Mouse (Mus musculus) forebrain, embryonic 12.5 days (tissue): Measurements from ENCODE around the gene Alox5. TPM values are rescaled to one million over a fixed set of nuclear protein-coding genes. Genes with fewer than 3 reads are reported as not detected.
"Not testable (repeated sequence)": the region's sequence is repeated elsewhere in the genome, so short reads cannot be mapped to it uniquely, and the experiment has no call there.

Experiments
- ATAC-seq: fragments of 200-750 bp; cut with Nextera tagmentation; 2 replicates; pipeline ENCODE4 v1.8.0; 2017; ENCODE audit warnings: moderate TSS enrichment; ENCODE audit not compliant: low FRiP score
- H3K27ac ChIP-seq: fragments of 300-500 bp; sonication (generic); 2 replicates; pipeline ENCODE4 v1.5.1; 2016; ENCODE audit warnings: mild to moderate bottlenecking
- H3K27me3 ChIP-seq: fragments of 300-500 bp; sonication (generic); 2 replicates; pipeline ENCODE4 v1.6.1; 2016; ENCODE audit warnings: mild to moderate bottlenecking
- H3K36me3 ChIP-seq: fragments of 300-500 bp; sonication (generic); replicated peaks from 2 replicates; pipeline ENCODE4 v1.6.1; 2016; ENCODE audit warnings: mild to moderate bottlenecking
- H3K4me1 ChIP-seq: fragments of 300-500 bp; sonication (generic); 2 replicates; pipeline ENCODE4 v1.6.1; 2016
- H3K4me2 ChIP-seq: fragments of 300-500 bp; sonication (generic); 2 replicates; pipeline ENCODE4 v1.6.1; 2016; ENCODE audit warnings: mild to moderate bottlenecking, moderate library complexity
- H3K4me3 ChIP-seq: fragments of 300-500 bp; sonication (generic); replicated peaks from 2 replicates; pipeline ENCODE4 v1.5.1; 2016; ENCODE audit warnings: mild to moderate bottlenecking
- H3K9ac ChIP-seq: fragments of 300-500 bp; sonication (generic); 2 replicates; pipeline ENCODE4 v1.6.1; 2016; ENCODE audit warnings: mild to moderate bottlenecking
- H3K9me3 ChIP-seq: fragments of 300-500 bp; sonication (generic); 2 replicates; pipeline ENCODE4 v1.6.1; 2016
- WGBS: fragments of 180-500 bp; shearing (Covaris S2); methylation state at CpG from one replicate; pipeline ENCODE4 v1.1.7; 2016; 5-methylcytosine and 5-hydroxymethylcytosine counted together
- polyA plus RNA-seq: library from polyadenylated mRNA; unstranded; fragments of >200 nt; fragmentation: Nextera tagmentation; extraction: Ambion mirVana; gene quantifications from 2 replicates; pipeline ENCODE4 v1.2.1, GENCODE M21; 2016

Gene Alox5
- 0.29 and 0.53 TPM in 2 replicates for polyA plus RNA-seq

DNA sequence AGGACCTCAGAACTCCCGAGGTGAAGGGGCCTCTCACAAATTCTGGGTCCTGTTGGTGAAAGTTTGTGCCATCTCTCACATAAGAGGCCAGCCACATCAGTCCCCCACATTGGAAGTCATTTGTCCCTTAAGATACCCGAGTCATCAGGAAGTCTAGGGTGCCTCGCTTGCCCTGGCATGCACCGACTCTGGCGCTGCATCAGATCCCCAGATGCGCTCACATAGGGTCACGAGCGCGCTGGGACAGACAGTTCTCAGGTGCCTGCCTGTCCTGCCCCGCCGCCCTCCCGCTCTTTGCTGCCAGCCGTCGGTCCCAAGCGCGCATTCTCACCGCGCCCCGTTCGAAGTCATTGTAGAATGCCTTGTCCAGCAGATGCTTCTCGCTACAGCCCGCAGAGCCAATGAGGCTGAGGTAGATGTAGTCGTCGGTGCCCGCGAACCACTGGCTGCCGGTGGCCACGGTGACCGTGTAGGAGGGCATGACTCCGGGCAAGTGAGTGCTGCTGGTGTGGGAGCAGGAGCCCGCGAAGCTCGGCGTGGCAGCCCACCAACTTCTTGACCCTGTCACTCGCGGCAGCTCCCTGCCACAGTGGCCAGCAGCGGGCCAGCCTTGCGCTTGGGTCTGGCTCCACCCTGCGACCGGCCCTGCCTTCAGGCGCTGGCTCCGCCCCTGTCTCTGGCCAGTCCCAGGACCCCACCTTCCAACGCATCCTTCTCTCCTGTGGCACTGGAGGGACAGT, at the start of gene Alox5:
Alox5 (minus strand) TSS at position 635 of the 740 bp plus-strand sequence.
- Histone ChIP-seq H3K9me3 (no peaks in the 10 kb centered on the region), H3K4me2 (peak within 1 kb of the TSS; percentile 61), H3K27me3 (peaks cover 38% of the 10 kb centered on the region), H3K4me3 (peak within 1 kb of the TSS; percentile 37), H3K4me1 (peaks cover 8% of the 10 kb centered on the region; the same call in 1 of the 2 replicates), H3K9ac (peak within 1 kb of the TSS; percentile 17; the same call in 1 of the 2 replicates), H3K36me3 (no peaks in the 10 kb centered on the region), H3K27ac (no peak within 1 kb of the TSS)
- ATAC-seq: no peak
- 3% methylated on average over 43 of the region's 43 CpGs for WGBS

DNA sequence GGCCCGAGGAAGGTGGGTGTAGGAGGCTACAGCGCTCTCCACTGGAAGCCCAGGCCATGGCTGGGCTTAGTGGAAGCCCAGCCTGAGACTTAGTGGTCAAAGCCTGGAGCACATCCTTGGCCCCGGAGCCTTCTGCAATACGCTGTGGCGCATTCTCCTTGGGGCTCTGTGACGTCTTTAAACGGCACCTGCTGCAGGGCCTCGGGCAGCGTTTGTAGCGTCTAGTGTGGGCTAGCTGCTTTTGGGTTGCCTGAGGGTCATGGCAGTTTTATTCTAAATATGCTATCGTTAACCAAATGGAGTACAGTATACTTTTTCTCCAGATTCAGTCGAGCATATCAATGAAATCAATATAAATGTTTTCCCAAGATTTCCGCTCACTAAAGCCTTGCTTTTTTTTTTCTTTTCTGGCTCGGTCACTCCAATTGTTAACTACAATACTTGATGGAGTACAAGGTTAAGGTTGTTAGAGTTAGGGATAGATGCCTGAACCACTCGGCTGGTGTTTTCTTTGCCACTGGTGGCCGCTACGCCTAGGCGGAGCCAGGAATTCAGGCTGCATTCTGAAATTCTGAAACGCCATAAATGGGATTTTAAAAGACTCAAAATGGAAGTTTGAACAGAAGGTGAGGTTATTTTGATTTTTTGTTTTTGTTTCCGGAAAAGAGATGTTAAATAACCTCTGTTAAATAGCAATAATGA, 45.5 kb upstream of the Alox5 start, which contains the start of gene Olfr212:
Olfr212 (plus strand) TSS at position 215 of the 702 bp plus-strand sequence.
- ATAC-seq, H3K4me3 ChIP-seq, H3K27ac ChIP-seq, H3K4me2 ChIP-seq, H3K4me1 ChIP-seq, H3K9ac ChIP-seq, H3K27me3 ChIP-seq, H3K36me3 ChIP-seq: not testable (repeated sequence)
- H3K9me3 ChIP-seq: peaks cover 13% of the 10 kb centered on the region
- WGBS: 92% methylated on average over 20 of the region's 20 CpGs

DNA sequence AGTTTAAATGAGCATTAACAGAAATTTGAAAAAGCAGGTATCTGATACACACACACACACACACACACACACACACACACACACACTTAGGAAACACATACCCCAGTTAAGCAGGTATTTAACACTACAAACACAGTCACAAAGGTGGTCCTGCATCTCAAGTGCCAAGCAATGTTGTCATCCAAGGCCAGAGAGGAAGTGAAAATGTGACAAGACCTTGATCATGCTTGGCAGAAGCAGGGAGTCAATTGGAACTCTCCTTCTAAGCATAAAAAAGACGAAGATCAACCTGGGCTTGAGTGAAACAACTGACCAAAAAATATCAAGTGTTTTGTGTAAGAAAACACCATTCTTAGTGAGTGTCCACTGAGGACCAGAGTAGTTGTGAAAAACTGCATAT, 35.0 kb upstream of the Alox5 start:
- Histone ChIP-seq H3K9ac (no peak overlapping the region), H3K4me2 (no peak overlapping the region)
- 90% methylated on average over 1 of the region's 1 CpGs for WGBS

DNA sequence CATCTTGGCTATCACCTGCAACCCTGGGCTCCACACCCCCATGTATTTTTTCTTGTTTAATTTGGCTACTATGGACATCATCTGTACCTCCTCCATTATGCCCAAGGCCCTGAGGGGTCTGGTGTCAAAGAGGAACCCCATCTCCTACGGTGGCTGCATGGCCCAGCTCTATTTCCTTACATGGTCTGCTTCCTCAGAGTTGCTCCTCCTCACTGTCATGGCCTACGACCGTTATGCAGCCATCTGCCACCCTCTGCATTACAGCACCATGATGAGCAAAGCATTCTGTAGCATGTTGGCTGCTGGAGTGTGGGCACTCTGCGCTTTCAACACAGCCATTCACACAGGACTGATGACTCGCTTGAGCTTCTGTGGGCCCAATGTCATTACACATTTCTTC, 32.8 kb upstream of the Alox5 start:
- Histone ChIP-seq H3K27me3 (no peaks in the 10 kb centered on the region), H3K4me3 (no peak overlapping the region), H3K36me3 (no peaks in the 10 kb centered on the region), H3K9ac (no peak overlapping the region), H3K27ac (no peak overlapping the region), H3K9me3 (no peaks in the 10 kb centered on the region), H3K4me2 (no peak overlapping the region), H3K4me1 (0 out of 2 replicates have a peak, but pooled peaks cover 2% of the 10 kb centered on the region)
- 87% methylated on average over 5 of the region's 5 CpGs for WGBS
- no peak for ATAC-seq

More for the DNA sequence above, 35.0 kb upstream of the Alox5 start:
- ATAC-seq: no peak
- Histone ChIP-seq H3K9me3 (no peaks in the 10 kb centered on the region), H3K4me3 (no peak overlapping the region), H3K27ac (no peak overlapping the region), H3K36me3 (no peaks in the 10 kb centered on the region), H3K4me1 (no peaks in the 10 kb centered on the region), H3K27me3 (no peaks in the 10 kb centered on the region)

DNA sequence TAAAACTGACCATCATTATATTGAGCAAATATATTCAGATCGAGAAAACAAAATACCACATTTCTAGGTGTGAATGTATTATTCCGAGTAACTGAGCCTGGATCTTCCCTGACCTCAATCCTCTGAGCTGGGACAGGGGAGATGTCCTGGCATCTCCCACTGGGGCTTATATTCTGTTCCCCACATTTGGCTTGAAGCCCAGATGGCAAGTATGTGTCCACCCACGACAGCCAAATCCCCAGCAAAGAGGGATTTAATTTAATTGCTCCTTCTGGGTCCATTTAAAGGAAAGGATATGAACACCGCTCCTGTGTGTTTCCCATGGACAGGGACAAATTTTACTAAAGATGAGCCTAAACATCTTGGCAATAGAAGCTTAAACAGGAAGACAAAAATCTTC, 27.8 kb upstream of the Alox5 start, which contains the start of gene Olfr211:
Olfr211 (plus strand) TSS at position 301 of the 400 bp plus-strand sequence.
- Histone ChIP-seq H3K27ac (no peak within 1 kb of the TSS), H3K4me2 (no peak within 1 kb of the TSS), H3K4me3 (no peak within 1 kb of the TSS), H3K27me3 (no peaks in the 10 kb centered on the region), H3K9ac (no peak within 1 kb of the TSS), H3K4me1 (0 out of 2 replicates have a peak, but pooled peaks cover 2% of the 10 kb centered on the region), H3K9me3 (no peaks in the 10 kb centered on the region), H3K36me3 (no peaks in the 10 kb centered on the region)
- WGBS: 73% methylated on average over 4 of the region's 4 CpGs
- no peak for ATAC-seq

DNA sequence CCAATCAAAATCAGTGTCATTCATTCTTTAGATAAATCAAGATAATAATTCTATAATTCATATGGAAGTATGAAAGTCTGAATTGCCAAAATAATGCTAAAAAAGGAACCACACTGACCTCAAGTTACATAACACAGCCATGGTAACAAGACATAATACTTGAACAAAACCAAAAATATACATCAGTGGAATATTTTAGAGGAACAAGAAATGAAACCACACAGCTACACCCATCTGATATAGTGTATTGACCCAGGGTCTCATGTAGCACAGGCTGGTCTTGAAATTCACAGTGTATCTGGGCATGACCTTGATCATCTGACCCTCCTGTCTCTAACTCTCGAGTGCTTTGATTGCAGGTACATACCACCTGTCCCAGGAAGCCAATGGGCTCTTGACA, 25.9 kb upstream of the Alox5 start:
- H3K4me2 ChIP-seq: no peak overlapping the region
- 0 out of 2 replicates have a peak, but pooled peaks cover 2% of the 10 kb centered on the region for H3K4me1 ChIP-seq
- no peak overlapping the region for H3K9ac ChIP-seq
- no peaks in the 10 kb centered on the region for H3K9me3 ChIP-seq
- no peaks in the 10 kb centered on the region for H3K27me3 ChIP-seq
- no peak for ATAC-seq
- WGBS: 73% methylated on average over 1 of the region's 1 CpGs
- H3K27ac ChIP-seq: no peak overlapping the region
- H3K4me3 ChIP-seq: no peak overlapping the region
- H3K36me3 ChIP-seq: no peaks in the 10 kb centered on the region

- ATAC-seq: no peak
- no peaks in the 10 kb centered on the region for H3K9me3 ChIP-seq
Measured at GRCm38 (mm10) chr6:116485081-116485480, 24.1 kb upstream of the Alox5 start.

GRCm38 (mm10) chr6:116468081-116468480, 7.1 kb upstream of the Alox5 start:
- Histone ChIP-seq H3K4me1 (no peaks in the 10 kb centered on the region), H3K4me2 (no peak overlapping the region), H3K4me3 (no peak overlapping the region), H3K9ac (no peak overlapping the region), H3K9me3 (no peaks in the 10 kb centered on the region), H3K27ac (no peak overlapping the region), H3K36me3 (no peaks in the 10 kb centered on the region), H3K27me3 (no peaks in the 10 kb centered on the region)
- WGBS: 42% methylated on average over 3 of the region's 3 CpGs
- no peak for ATAC-seq

More at GRCm38 (mm10) chr6:116485081-116485480, 24.1 kb upstream of the Alox5 start:
- WGBS: 84% methylated on average over 1 of the region's 1 CpGs
- no peaks in the 10 kb centered on the region for H3K27me3 ChIP-seq
- no peak overlapping the region for H3K27ac ChIP-seq
- no peak overlapping the region for H3K4me3 ChIP-seq
- no peak overlapping the region for H3K9ac ChIP-seq
- no peaks in the 10 kb centered on the region for H3K36me3 ChIP-seq
- H3K4me2 ChIP-seq: no peak overlapping the region
- no peaks in the 10 kb centered on the region for H3K4me1 ChIP-seq

- Histone ChIP-seq H3K4me1 (peaks cover 8% of the 10 kb centered on the region; the same call in 1 of the 2 replicates), H3K9ac (no peak overlapping the region), H3K4me3 (no peak overlapping the region), H3K4me2 (no peak overlapping the region), H3K27me3 (peaks cover 38% of the 10 kb centered on the region), H3K27ac (no peak overlapping the region), H3K36me3 (no peaks in the 10 kb centered on the region), H3K9me3 (no peaks in the 10 kb centered on the region)
- WGBS: 77% methylated on average over 2 of the region's 2 CpGs
- ATAC-seq: no peak
Measured at GRCm38 (mm10) chr6:116459232-116459631, 1.7 kb downstream of the Alox5 start.

DNA sequence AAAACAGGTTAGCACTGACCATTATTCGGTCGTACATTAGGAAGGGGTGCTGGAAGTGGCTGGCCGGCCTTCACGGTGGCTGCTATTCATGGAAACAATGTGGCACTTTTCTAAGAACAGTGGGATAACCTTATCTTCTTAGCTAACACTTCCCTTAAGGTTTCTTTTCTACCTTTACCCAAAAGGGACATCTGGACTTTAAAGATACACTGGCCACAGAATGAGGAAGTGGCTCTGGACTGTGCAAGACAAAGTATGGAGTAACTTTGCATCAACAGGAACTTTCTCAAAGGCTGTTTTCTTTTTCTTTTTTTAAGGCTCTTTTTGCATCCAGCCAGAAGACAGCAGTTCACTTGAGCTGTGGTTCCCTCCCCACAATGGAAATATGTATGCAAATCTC, 2.2 kb downstream of the Alox5 start:
- peaks cover 8% of the 10 kb centered on the region; the same call in 1 of the 2 replicates for H3K4me1 ChIP-seq
- H3K27me3 ChIP-seq: peaks cover 38% of the 10 kb centered on the region
- ATAC-seq: no peak
- no peak overlapping the region for H3K4me2 ChIP-seq
- no peak overlapping the region for H3K9ac ChIP-seq
- no peak overlapping the region for H3K4me3 ChIP-seq
- no peaks in the 10 kb centered on the region for H3K36me3 ChIP-seq
- 73% methylated on average over 4 of the region's 4 CpGs for WGBS
- H3K9me3 ChIP-seq: no peaks in the 10 kb centered on the region
- H3K27ac ChIP-seq: no peak overlapping the region

DNA sequence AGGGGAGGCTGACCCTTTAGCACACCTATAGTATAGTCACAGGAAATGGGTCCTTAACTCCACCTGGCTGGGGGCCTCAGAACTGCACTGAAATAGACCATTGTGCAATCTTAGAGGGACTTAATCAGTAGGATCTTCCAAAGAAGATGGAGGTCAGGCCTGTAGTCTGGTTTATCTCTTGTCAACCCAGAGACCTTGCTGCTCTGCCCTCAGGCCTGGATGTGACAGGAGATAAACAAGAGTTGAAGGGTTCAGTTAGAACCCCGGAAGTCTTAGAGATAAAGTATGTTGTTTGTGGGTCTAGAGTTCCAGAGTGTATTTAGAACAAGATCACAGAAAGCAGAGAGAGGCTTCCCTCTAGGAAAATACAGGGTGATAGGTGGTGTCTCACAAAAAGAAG, 4.5 kb downstream of the Alox5 start:
- H3K27me3 ChIP-seq: peaks cover 26% of the 10 kb centered on the region
- no peaks in the 10 kb centered on the region for H3K36me3 ChIP-seq
- no peaks in the 10 kb centered on the region for H3K9me3 ChIP-seq
- H3K27ac ChIP-seq: no peak overlapping the region
- no peak overlapping the region for H3K9ac ChIP-seq
- peaks cover 8% of the 10 kb centered on the region; the same call in 1 of the 2 replicates for H3K4me1 ChIP-seq
- no peak for ATAC-seq
- 87% methylated on average over 1 of the region's 1 CpGs for WGBS
- H3K4me3 ChIP-seq: no peak overlapping the region
- H3K4me2 ChIP-seq: no peak overlapping the region

- 88% methylated on average over 4 of the region's 4 CpGs for WGBS
Measured at GRCm38 (mm10) chr6:116455781-116456180, 5.2 kb downstream of the Alox5 start.

More at GRCm38 (mm10) chr6:116455781-116456180, 5.2 kb downstream of the Alox5 start:
- no peak for ATAC-seq
- Histone ChIP-seq H3K4me2 (no peak overlapping the region), H3K9me3 (no peaks in the 10 kb centered on the region), H3K27me3 (peaks cover 19% of the 10 kb centered on the region), H3K36me3 (no peaks in the 10 kb centered on the region), H3K4me3 (no peak overlapping the region), H3K27ac (no peak overlapping the region), H3K9ac (no peak overlapping the region), H3K4me1 (peaks cover 4% of the 10 kb centered on the region; the same call in 1 of the 2 replicates)
